ENCODE assay signal across 12 mouse cellular contexts in genomic region chr5:125235398-125235797, GRCm38 (mm10). TPM values are rescaled to one million over a fixed set of nuclear protein-coding genes. Genes with fewer than 3 reads are reported as not detected.
DNase-seq lines count a peak whose midpoint lies in the region; ATAC-seq and TF ChIP-seq lines count a peak whose summit lies in the region.
"Had no signal": no experiment of that assay in that cellular context is flagged by ENCODE, and none has a peak within 500 bp of the region (broad histone marks: within the 10 kb centered on the region; RNA-seq: fewer than 3 reads in every experiment).

No protein-coding gene starts in this region.

- H3K27ac ChIP-seq in left cerebral cortex, adult 2 months = no peak overlapping the region
- no peak overlapping the region for H3K27ac ChIP-seq in stomach, postnatal 0 days (replicated peaks)
- H3K27ac ChIP-seq: forebrain, embryonic 12.5 days; liver, embryonic 13.5 days had no signal

- peak; percentile 25 for DNase-seq in CD4-positive, CD25-positive, alpha-beta regulatory T cell, adult 2 months (ENCODE audit: low read depth, low spot score)
- no peak for DNase-seq in left cerebral cortex, adult 2 months (ENCODE audit: extremely low spot score in 1 of 2, low spot score in 2 of 2)
- no peak for DNase-seq in left cerebral cortex, postnatal 10 days (ENCODE audit: extremely low spot score in 1 of 2, low spot score in 2 of 2)
- peak; percentile 30 for DNase-seq in thymus, postnatal 25 days
- no peak for DNase-seq in thymus, postnatal 10 days (ENCODE audit: low spot score in 2 of 2)
- DNase-seq in stomach, postnatal 0 days (ENCODE audit: low spot score) = no peak
- DNase-seq in neural tube, embryonic 10.5 days (ENCODE audit: extremely low spot score, low spot score) = no peak
- DNase-seq: liver, embryonic 13.5 days had no signal

- no peak overlapping the region for H3K4me2 ChIP-seq in stomach, postnatal 0 days (replicated peaks; ENCODE audit: low read depth)
- H3K4me2 ChIP-seq: forebrain, embryonic 12.5 days; liver, embryonic 13.5 days had no signal

- H3K4me3 ChIP-seq in left cerebral cortex, adult 2 months = no peak overlapping the region
- H3K4me3 ChIP-seq in stomach, postnatal 0 days (ENCODE audit: low read depth, low read length) = no peak overlapping the region
- H3K4me3 ChIP-seq: forebrain, embryonic 12.5 days; liver, embryonic 13.5 days; myocyte had no signal

- H3K4me1 ChIP-seq in stomach, postnatal 0 days (replicated peaks; ENCODE audit: control insufficient read depth, insufficient read depth) = no peaks in the 10 kb centered on the region

- no peak overlapping the region for H3K9ac ChIP-seq in stomach, postnatal 0 days (ENCODE audit: low read length)
- H3K9ac ChIP-seq: forebrain, embryonic 12.5 days; liver, embryonic 13.5 days had no signal

- TF ChIP-seq EP300 in stomach, postnatal 0 days (optimal IDR thresholded peaks at IDR 0.05) = no peak

- no peaks in the 10 kb centered on the region for H3K36me3 ChIP-seq in stomach, postnatal 0 days (ENCODE audit: control insufficient read depth, insufficient read depth, low read length)
- H3K36me3 ChIP-seq: forebrain, embryonic 12.5 days; liver, embryonic 13.5 days had no signal

- ATAC-seq in CD4-positive, CD25-positive, alpha-beta regulatory T cell, adult 4 months = no peak
- no peak for ATAC-seq in stomach, postnatal 0 days (ENCODE audit: low FRiP score, low TSS enrichment)
- ATAC-seq: hindbrain, embryonic 16.5 days had no signal

- intact Hi-C loops in left cerebral cortex, adult 2 months (cut with DNase I) = no loop called here
- intact Hi-C loops in left cerebral cortex, postnatal 10 days (cut with DNase I) = no loop called here

- H3K27me3 ChIP-seq in stomach, postnatal 0 days (ENCODE audit: control insufficient read depth, insufficient read depth, low read length) = no peaks in the 10 kb centered on the region
- H3K27me3 ChIP-seq: forebrain, embryonic 12.5 days; liver, embryonic 13.5 days had no signal

- no peaks in the 10 kb centered on the region for H3K9me3 ChIP-seq in stomach, postnatal 0 days (ENCODE audit: control insufficient read depth, low read length)
- H3K9me3 ChIP-seq: liver, embryonic 13.5 days had no signal

- peak; percentile 40 for TF ChIP-seq CTCF in left cerebral cortex, adult 2 months (IDR thresholded peaks at IDR 0.05)
- TF ChIP-seq CTCF in stomach, postnatal 0 days (IDR thresholded peaks at IDR 0.05; ENCODE audit: low read depth) = peak; percentile 60

- WGBS in stomach, postnatal 0 days = 91% methylated on average over 3 of the region's 3 CpGs

RNA-seq across cellular contexts. Expression of gene Ncor2, which starts 56.4 kb away (rescaled TPM):
- polyA plus RNA-seq in CD4-positive, CD25-positive, alpha-beta regulatory T cell, adult 4 months (2017; shearing (Covaris generic)) = 1 to 10 TPM; 4.0 to 6.1 TPM
- 100 to 1,000 TPM; 228 to 270 TPM for total RNA-seq in left cerebral cortex, adult 2 months (2021)
- total RNA-seq in left cerebral cortex, postnatal 10 days (2021) = 100 to 1,000 TPM; 131 to 146 TPM
- polyA plus RNA-seq in stomach, postnatal 0 days (2015; fragmentation: Nextera tagmentation; extraction: Ambion mirVana) = 11.1 and 12.1 TPM in 2 replicates

Comparison
In these comparisons a context has a peak if more than half of its experiments do, and no peak if none do; other contexts are left out.
1. DNase-seq: peak in CD4-positive, CD25-positive, alpha-beta regulatory T cell, adult 2 months (single experiment) and thymus, postnatal 25 days (single experiment); none in left cerebral cortex, adult 2 months (0 of 2), left cerebral cortex, postnatal 10 days (0 of 2), thymus, postnatal 10 days (0 of 2), stomach, postnatal 0 days (single experiment) and neural tube, embryonic 10.5 days (single experiment).